Mouse (Mus musculus): ENCODE measurements around the gene Slc10a7. TPM values are rescaled to one million over a fixed set of nuclear protein-coding genes. Genes with fewer than 3 reads are reported as not detected.

Slc10a7 gene
- total and polyA plus RNA-seq, 3 experiments = 13.7 to 27.3 TPM; not detected in 1

DNA sequence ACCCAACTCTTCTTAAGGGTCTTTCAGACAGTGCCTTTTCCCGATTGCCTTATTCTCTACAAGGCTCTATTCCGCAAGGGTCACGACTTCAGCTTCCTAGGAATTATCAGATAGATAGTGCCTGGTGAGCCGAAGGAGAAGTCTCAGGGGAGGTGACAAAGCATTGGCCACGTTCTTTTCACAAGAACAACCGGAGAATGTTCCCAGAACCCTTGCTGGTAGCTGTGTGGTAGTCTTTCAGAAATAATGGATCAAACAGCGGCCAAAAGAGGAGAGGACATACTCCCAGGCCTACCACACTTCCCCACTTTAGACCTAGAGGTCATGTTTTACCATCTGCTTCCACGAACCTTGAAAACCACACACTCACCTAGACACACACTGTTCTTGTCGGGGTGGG, 267.7 kb downstream of the Slc10a7 start:
- Histone ChIP-seq H3K27ac (ENCODE audit: control insufficient read depth, low read depth, low read length) (no peak overlapping the region), H3K36me3 (ENCODE audit: control insufficient read depth in 1 of 2, insufficient read depth in 2 of 2, low read length in 2 of 2) (no peaks in the 10 kb centered on the region), H3K27me3 (ENCODE audit: control insufficient read depth in 1 of 2, insufficient read depth in 2 of 2, low read length in 2 of 2) (no peaks in the 10 kb centered on the region), H3K9ac (ENCODE audit: control insufficient read depth, low read depth, low read length, poor library complexity, severe bottlenecking) (no peak overlapping the region), H3K9me3 (replicated peaks; ENCODE audit: insufficient read depth, low read length) (no peaks in the 10 kb centered on the region), H3K4me1 (ENCODE audit: control insufficient read depth in 1 of 2, insufficient read depth in 2 of 2, low read length in 2 of 2) (no peaks in the 10 kb centered on the region), H3K4me3 (ENCODE audit: control insufficient read depth in 1 of 2, insufficient read depth in 1 of 2, low read depth in 2 of 2, low read length in 2 of 2) (no peak overlapping the region), H3K79me2 (ENCODE audit: control insufficient read depth, insufficient read depth, low read length, poor library complexity) (no peaks in the 10 kb centered on the region)
- no peak for DNase-seq (ENCODE audit: low read depth, low spot score)
- TF ChIP-seq CHD2 (IDR thresholded peaks at IDR 0.05; ENCODE audit: low read length) (no peak), HCFC1 (IDR thresholded peaks at IDR 0.05; ENCODE audit: low read depth, low read length) (no peak), JUND (IDR thresholded peaks at IDR 0.05; ENCODE audit: low read depth, low read length) (no peak), MEF2A (IDR thresholded peaks at IDR 0.05; ENCODE audit: extremely low read depth, insufficient replicate concordance, low read depth, low read length, poor library complexity, severe bottlenecking) (no peak), MAFK (IDR thresholded peaks at IDR 0.05; ENCODE audit: borderline replicate concordance, low read depth, low read length) (no peak), GATA1 (IDR thresholded peaks at IDR 0.05; ENCODE audit: low read depth, low read length) (no peak), KAT2A (conservative IDR thresholded peaks at IDR 0.05; ENCODE audit: low read depth, low read length) (no peak), POLR2AphosphoS2 (IDR thresholded peaks at IDR 0.05; ENCODE audit: low read length) (no peak), MYB (IDR thresholded peaks at IDR 0.05; ENCODE audit: low read depth, low read length) (no peak), TAL1 (IDR thresholded peaks at IDR 0.05; ENCODE audit: low read length) (no peak), USF2 (IDR thresholded peaks at IDR 0.05; ENCODE audit: borderline replicate concordance in 1 of 2, insufficient read depth in 1 of 2, low read depth in 1 of 2, low read length in 2 of 2) (no peak), NRF1 (IDR thresholded peaks at IDR 0.05; ENCODE audit: insufficient read depth, low read depth, low read length, poor library complexity, severe bottlenecking) (no peak), UBTF (IDR thresholded peaks at IDR 0.05; ENCODE audit: borderline replicate concordance, insufficient read depth, low read depth, low read length) (no peak), GABPA (IDR thresholded peaks at IDR 0.05; ENCODE audit: low read depth, low read length) (no peak), SIN3A (IDR thresholded peaks at IDR 0.05; ENCODE audit: low read length) (no peak), ZC3H11A (IDR thresholded peaks at IDR 0.05; ENCODE audit: low read depth, low read length) (no peak), NELFE (IDR thresholded peaks at IDR 0.05; ENCODE audit: low read depth, low read length) (no peak), ZNF384 (IDR thresholded peaks at IDR 0.05; ENCODE audit: low read depth, low read length) (no peak)

Other genes starting within 250 kb of the Slc10a7 start
- not detected in 2 replicates for gene Pou4f2, start 72.7 kb upstream of the Slc10a7 start, total RNA-seq (2012; rRNA removed)
- not detected for gene Pou4f2, start 72.7 kb upstream of the Slc10a7 start, polyA plus RNA-seq (2012; ENCODE audit: insufficient read depth in 1 of 2, insufficient read length in 2 of 2, low read depth in 1 of 2, low replicate concordance in 2 of 2, missing spikeins in 1 of 2)
- 129 and 137 TPM in 2 replicates for gene Rbmxl1, start 448 bp upstream of the Slc10a7 start, total RNA-seq (2012; rRNA removed)
- gene Rbmxl1, start 448 bp upstream of the Slc10a7 start, polyA plus RNA-seq (2012; ENCODE audit: insufficient read depth in 1 of 2, insufficient read length in 2 of 2, low read depth in 1 of 2, low replicate concordance in 2 of 2, missing spikeins in 1 of 2) = 100 to 1,000 TPM in 1 of 2 experiments, not detected in 1; 194 TPM

Measured in MEL (cell line).